Mouse (Mus musculus): ENCODE measurements around the gene Gm9045. TPM values are rescaled to one million over a fixed set of nuclear protein-coding genes. Genes with fewer than 3 reads are reported as not detected.
"Not testable (repeated sequence)": the region's sequence is repeated elsewhere in the genome, so short reads cannot be mapped to it uniquely, and the experiment has no call there.

Gene Gm9045
- total and polyA plus RNA-seq, 3 experiments = 0.07 to 0.31 TPM; not detected in 1

GRCm38 (mm10) chr10:118332308-118332707, 5.3 kb downstream of the Gm9045 start, which contains the start of gene Gm9044:
Gm9044 (minus strand) TSS chr10:118332408.
- H3K9ac ChIP-seq (ENCODE audit: control insufficient read depth, low read depth, low read length, poor library complexity, severe bottlenecking); H3K4me3 ChIP-seq (ENCODE audit: control insufficient read depth in 1 of 2, insufficient read depth in 1 of 2, low read depth in 2 of 2, low read length in 2 of 2); H3K36me3 ChIP-seq (ENCODE audit: control insufficient read depth in 1 of 2, insufficient read depth in 2 of 2, low read length in 2 of 2); H3K4me1 ChIP-seq (ENCODE audit: control insufficient read depth in 1 of 2, insufficient read depth in 2 of 2, low read length in 2 of 2); H3K79me2 ChIP-seq (ENCODE audit: control insufficient read depth, insufficient read depth, low read length, poor library complexity); H3K27ac ChIP-seq (ENCODE audit: control insufficient read depth, low read depth, low read length); H3K27me3 ChIP-seq (ENCODE audit: control insufficient read depth in 1 of 2, insufficient read depth in 2 of 2, low read length in 2 of 2); H3K9me3 ChIP-seq (replicated peaks; ENCODE audit: insufficient read depth, low read length); DNase-seq (ENCODE audit: low read depth, low spot score): not testable (repeated sequence)

DNA sequence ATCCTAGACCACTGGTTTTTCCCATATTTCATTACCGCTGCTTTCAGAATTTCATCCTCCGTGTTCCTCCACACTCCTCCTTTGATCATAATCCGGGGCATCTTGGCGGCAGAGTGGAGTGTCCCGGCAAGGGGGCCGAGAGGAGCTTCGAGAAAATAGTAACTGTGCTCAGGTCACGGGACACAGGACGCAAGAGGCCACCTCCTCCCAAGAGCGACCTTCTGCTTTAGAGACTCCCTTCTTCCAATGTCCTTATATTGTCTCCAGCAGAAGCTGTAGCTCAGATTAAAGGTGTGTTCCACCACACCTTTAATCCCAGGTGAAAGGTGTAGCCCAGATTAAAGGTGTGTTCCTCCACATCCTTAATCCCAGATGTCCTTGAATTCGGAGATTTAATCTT, 10.8 kb downstream of the Gm9045 start, which contains the start of gene Gm9040:
Gene Gm9040 (minus strand): TSS at position 101 of the 400 bp plus-strand sequence.
- not testable (repeated sequence) for H3K4me3 ChIP-seq (ENCODE audit: control insufficient read depth in 1 of 2, insufficient read depth in 1 of 2, low read depth in 2 of 2, low read length in 2 of 2)

DNA sequence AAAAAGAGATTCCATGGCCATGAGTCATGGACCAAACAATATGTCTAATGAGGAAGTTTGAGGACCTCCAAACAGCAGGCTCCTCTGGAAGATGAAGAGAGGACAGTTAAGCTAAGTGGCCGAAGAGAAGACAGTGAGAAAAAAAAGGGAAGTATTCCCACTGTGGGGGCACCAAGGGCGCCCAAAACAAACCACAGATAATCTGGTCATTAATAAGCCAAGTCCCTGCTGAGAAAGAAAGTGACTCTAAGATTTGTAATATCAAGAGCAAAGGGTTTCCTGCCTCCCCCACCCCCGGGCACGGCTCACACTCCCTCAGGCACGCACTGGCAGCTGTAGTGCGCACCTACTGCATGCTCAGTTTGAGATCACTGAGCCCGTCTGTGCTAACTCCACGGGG, 18.6 kb downstream of the Gm9045 start:
- no peak for TF ChIP-seq MEF2A (IDR thresholded peaks at IDR 0.05; ENCODE audit: extremely low read depth, insufficient replicate concordance, low read depth, low read length, poor library complexity, severe bottlenecking)
- no peak for TF ChIP-seq ZNF384 (IDR thresholded peaks at IDR 0.05; ENCODE audit: low read depth, low read length)
- TF ChIP-seq POLR2AphosphoS5 (IDR thresholded peaks at IDR 0.05; ENCODE audit: borderline replicate concordance, low read depth, low read length) = no peak
- no peak for TF ChIP-seq CTCF (IDR thresholded peaks at IDR 0.05 in 2 of 3, conservative IDR thresholded peaks at IDR 0.05 in 1 of 3; ENCODE audit: control insufficient read depth in 1 of 3, insufficient read depth in 1 of 3, low read depth in 2 of 3, low read length in 3 of 3, poor library complexity in 1 of 3, severe bottlenecking in 1 of 3)
- TF ChIP-seq MAX (IDR thresholded peaks at IDR 0.05; ENCODE audit: low read length) = no peak
- no peak for TF ChIP-seq EP300 (IDR thresholded peaks at IDR 0.05; ENCODE audit: low read depth in 1 of 2, low read length in 2 of 2)
- no peak overlapping the region for H3K4me3 ChIP-seq (ENCODE audit: control insufficient read depth in 1 of 2, insufficient read depth in 1 of 2, low read depth in 2 of 2, low read length in 2 of 2)
- no peak overlapping the region for H3K9ac ChIP-seq (ENCODE audit: control insufficient read depth, low read depth, low read length, poor library complexity, severe bottlenecking)
- no peaks in the 10 kb centered on the region for H3K27me3 ChIP-seq (ENCODE audit: control insufficient read depth in 1 of 2, insufficient read depth in 2 of 2, low read length in 2 of 2)
- H3K79me2 ChIP-seq (ENCODE audit: control insufficient read depth, insufficient read depth, low read length, poor library complexity) = no peaks in the 10 kb centered on the region
- H3K4me1 ChIP-seq (ENCODE audit: control insufficient read depth in 1 of 2, insufficient read depth in 2 of 2, low read length in 2 of 2) = no peaks in the 10 kb centered on the region
- DNase-seq (ENCODE audit: low read depth, low spot score) = no peak
- no peaks in the 10 kb centered on the region for H3K36me3 ChIP-seq (ENCODE audit: control insufficient read depth in 1 of 2, insufficient read depth in 2 of 2, low read length in 2 of 2)
- no peaks in the 10 kb centered on the region for H3K9me3 ChIP-seq (replicated peaks; ENCODE audit: insufficient read depth, low read length)
- no peak overlapping the region for H3K27ac ChIP-seq (ENCODE audit: control insufficient read depth, low read depth, low read length)

More for the DNA sequence above, 10.8 kb downstream of the Gm9045 start, which contains the start of gene Gm9040:
- H3K79me2 ChIP-seq (ENCODE audit: control insufficient read depth, insufficient read depth, low read length, poor library complexity); H3K4me1 ChIP-seq (ENCODE audit: control insufficient read depth in 1 of 2, insufficient read depth in 2 of 2, low read length in 2 of 2); H3K36me3 ChIP-seq (ENCODE audit: control insufficient read depth in 1 of 2, insufficient read depth in 2 of 2, low read length in 2 of 2); H3K9ac ChIP-seq (ENCODE audit: control insufficient read depth, low read depth, low read length, poor library complexity, severe bottlenecking); DNase-seq (ENCODE audit: low read depth, low spot score); H3K9me3 ChIP-seq (replicated peaks; ENCODE audit: insufficient read depth, low read length); H3K27ac ChIP-seq (ENCODE audit: control insufficient read depth, low read depth, low read length); H3K27me3 ChIP-seq (ENCODE audit: control insufficient read depth in 1 of 2, insufficient read depth in 2 of 2, low read length in 2 of 2): not testable (repeated sequence)

DNA sequence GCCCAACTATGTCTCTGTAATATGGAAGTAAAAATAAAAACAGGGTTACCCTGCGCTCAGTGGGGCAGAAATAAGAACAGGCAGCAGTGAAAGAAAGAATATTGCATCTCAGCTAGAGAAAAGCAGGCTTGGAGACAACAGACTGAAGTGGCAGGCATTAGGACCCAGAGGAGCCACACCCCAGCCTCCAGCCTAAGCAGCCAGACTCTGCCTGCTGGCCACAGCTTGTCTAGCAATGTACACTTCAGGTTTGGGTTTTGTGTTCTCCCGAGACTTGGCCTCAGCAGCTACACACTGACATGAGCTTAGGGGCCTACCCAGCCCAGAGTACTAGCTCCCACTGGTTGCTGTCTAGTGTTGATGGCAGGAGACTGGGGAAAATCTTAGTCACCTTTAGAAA, 35.5 kb downstream of the Gm9045 start:
- not testable (repeated sequence) for H3K27me3 ChIP-seq (ENCODE audit: control insufficient read depth in 1 of 2, insufficient read depth in 2 of 2, low read length in 2 of 2); H3K4me1 ChIP-seq (ENCODE audit: control insufficient read depth in 1 of 2, insufficient read depth in 2 of 2, low read length in 2 of 2); H3K4me3 ChIP-seq (ENCODE audit: control insufficient read depth in 1 of 2, insufficient read depth in 1 of 2, low read depth in 2 of 2, low read length in 2 of 2); H3K9ac ChIP-seq (ENCODE audit: control insufficient read depth, low read depth, low read length, poor library complexity, severe bottlenecking); H3K27ac ChIP-seq (ENCODE audit: control insufficient read depth, low read depth, low read length); H3K9me3 ChIP-seq (replicated peaks; ENCODE audit: insufficient read depth, low read length); H3K79me2 ChIP-seq (ENCODE audit: control insufficient read depth, insufficient read depth, low read length, poor library complexity); H3K36me3 ChIP-seq (ENCODE audit: control insufficient read depth in 1 of 2, insufficient read depth in 2 of 2, low read length in 2 of 2); DNase-seq (ENCODE audit: low read depth, low spot score)

Measured in MEL (cell line).